Comparison of ENCODE assay signal across 9 mouse cellular contexts in the genomic region with DNA sequence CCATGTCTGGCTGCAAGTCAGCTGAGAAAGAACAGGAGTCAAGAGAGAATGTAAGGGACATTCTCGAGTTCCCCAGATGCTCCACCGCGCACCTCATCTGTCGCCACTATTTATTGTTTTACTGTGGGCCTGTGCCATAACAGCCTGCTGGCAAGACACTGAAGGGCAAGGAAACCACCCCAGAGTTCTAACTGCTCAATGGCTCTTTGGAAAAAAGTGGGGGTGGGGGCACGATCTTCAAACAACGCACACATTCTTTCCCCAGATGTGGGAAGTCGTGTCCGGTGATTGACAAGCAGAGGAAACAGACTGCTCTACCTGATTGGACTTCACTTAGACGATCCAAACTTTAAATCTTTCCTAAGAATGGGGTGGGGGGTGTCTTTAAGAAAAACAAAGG. TPM values are rescaled to one million over a fixed set of nuclear protein-coding genes. Genes with fewer than 3 reads are reported as not detected.
DNase-seq lines count a peak whose midpoint lies in the region; ATAC-seq and TF ChIP-seq lines count a peak whose summit lies in the region.
"Had no signal": no experiment of that assay in that cellular context is flagged by ENCODE, and none has a peak within 500 bp of the region (broad histone marks: within the 10 kb centered on the region; RNA-seq: fewer than 3 reads in every experiment).

No protein-coding gene starts in this region.

- H3K4me2 ChIP-seq in forebrain, embryonic 12.5 days = peak overlapping the region; percentile 24
- H3K4me2 ChIP-seq in intestine, postnatal 0 days (replicated peaks; ENCODE audit: low read depth) = peak overlapping the region; percentile 56
- peak overlapping the region; percentile 54 for H3K4me2 ChIP-seq in neural tube, embryonic 12.5 days (replicated peaks)

- DNase-seq in layer of hippocampus, adult 11-12 months (ENCODE audit: low spot score) = peak; percentile 38
- no peak for DNase-seq in layer of hippocampus, adult 9-10 months (ENCODE audit: low spot score)
- DNase-seq in T-cell, adult 2 months (ENCODE audit: low spot score) = no peak
- DNase-seq in spleen, adult 12 weeks (ENCODE audit: low spot score) = no peak
- DNase-seq in right cerebral cortex, adult 18-20 months = no peak

- H3K9me3 ChIP-seq in forebrain, embryonic 12.5 days = no peaks in the 10 kb centered on the region
- no peaks in the 10 kb centered on the region for H3K9me3 ChIP-seq in intestine, postnatal 0 days (ENCODE audit: control insufficient read depth)
- no peaks in the 10 kb centered on the region for H3K9me3 ChIP-seq in neural tube, embryonic 12.5 days

- peak overlapping the region; percentile 5; the same call in 1 of the 2 replicates for H3K27ac ChIP-seq in forebrain, embryonic 12.5 days
- no peak overlapping the region; the same call in 1 of the 2 replicates for H3K27ac ChIP-seq in intestine, postnatal 0 days (ENCODE audit: low read depth, low read length)
- no peak overlapping the region for H3K27ac ChIP-seq in neural tube, embryonic 12.5 days

- WGBS in forebrain, embryonic 12.5 days = 12% methylated on average over 9 of the region's 9 CpGs
- 14% methylated on average over 9 of the region's 9 CpGs for WGBS in intestine, postnatal 0 days
- WGBS in neural tube, embryonic 12.5 days = 2% methylated on average over 9 of the region's 9 CpGs

- H3K27me3 ChIP-seq in forebrain, embryonic 12.5 days = 0 out of 2 replicates have a peak, but pooled peaks cover 4% of the 10 kb centered on the region
- no peaks in the 10 kb centered on the region for H3K27me3 ChIP-seq in intestine, postnatal 0 days (replicated peaks; ENCODE audit: control insufficient read depth, insufficient read depth, low read length)
- H3K27me3 ChIP-seq in neural tube, embryonic 12.5 days (replicated peaks) = no peaks in the 10 kb centered on the region

- H3K36me3 ChIP-seq in forebrain, embryonic 12.5 days (replicated peaks) = no peaks in the 10 kb centered on the region
- H3K36me3 ChIP-seq in intestine, postnatal 0 days (ENCODE audit: control insufficient read depth, insufficient read depth) = no peaks in the 10 kb centered on the region
- H3K36me3 ChIP-seq in neural tube, embryonic 12.5 days = no peaks in the 10 kb centered on the region

- no peak for ATAC-seq in forebrain, embryonic 12.5 days (ENCODE audit: low FRiP score)
- ATAC-seq in intestine, postnatal 0 days = no peak
- no peak for ATAC-seq in neural tube, embryonic 12.5 days (ENCODE audit: low FRiP score, low read depth)

- H3K9ac ChIP-seq in forebrain, embryonic 12.5 days = no peak overlapping the region
- H3K9ac ChIP-seq in intestine, postnatal 0 days (ENCODE audit: low read depth, low read length) = peak overlapping the region; percentile 7; the same call in 1 of the 2 replicates
- H3K9ac ChIP-seq in neural tube, embryonic 12.5 days = no peak overlapping the region

- H3K4me1 ChIP-seq in forebrain, embryonic 12.5 days = peaks cover 69% of the 10 kb centered on the region
- no peaks in the 10 kb centered on the region for H3K4me1 ChIP-seq in intestine, postnatal 0 days (replicated peaks; ENCODE audit: control insufficient read depth, insufficient read depth, low read length)
- H3K4me1 ChIP-seq in neural tube, embryonic 12.5 days = peaks cover 71% of the 10 kb centered on the region

- no peak overlapping the region for H3K4me3 ChIP-seq in forebrain, embryonic 12.5 days (replicated peaks)
- H3K4me3 ChIP-seq in intestine, postnatal 0 days (ENCODE audit: low read depth, low read length) = peak overlapping the region; percentile 25
- H3K4me3 ChIP-seq in neural tube, embryonic 12.5 days = no peak overlapping the region
- H3K4me3 ChIP-seq: myocyte had no signal

- TF ChIP-seq CTCF in intestine, postnatal 0 days (IDR thresholded peaks at IDR 0.05; ENCODE audit: low read depth) = no peak

RNA-seq across cellular contexts. Expression of a gene that starts 1.5 kb away (rescaled TPM):
- 26.5 and 27.5 TPM in 2 replicates for polyA plus RNA-seq in forebrain, embryonic 12.5 days (2016; fragmentation: Nextera tagmentation; extraction: Ambion mirVana)
- 158 and 165 TPM in 2 replicates for polyA plus RNA-seq in intestine, postnatal 0 days (2015; fragmentation: Nextera tagmentation; extraction: Ambion mirVana)
- polyA plus RNA-seq in neural tube, embryonic 12.5 days (2016; fragmentation: Nextera tagmentation; extraction: Ambion mirVana) = 88.0 and 95.9 TPM in 2 replicates

RNA-seq across cellular contexts. Expression of a gene that starts 34.6 kb away (rescaled TPM):
- not detected in 2 replicates for polyA plus RNA-seq in forebrain, embryonic 12.5 days (2016; fragmentation: Nextera tagmentation; extraction: Ambion mirVana)
- 1.1 and 1.5 TPM in 2 replicates for polyA plus RNA-seq in intestine, postnatal 0 days (2015; fragmentation: Nextera tagmentation; extraction: Ambion mirVana)
- not detected in 2 replicates for polyA plus RNA-seq in neural tube, embryonic 12.5 days (2016; fragmentation: Nextera tagmentation; extraction: Ambion mirVana)
- polyA plus RNA-seq: myocyte had no signal

RNA-seq across cellular contexts. Expression of a gene that starts 58.5 kb away (rescaled TPM):
- not detected in 2 replicates for polyA plus RNA-seq in forebrain, embryonic 12.5 days (2016; fragmentation: Nextera tagmentation; extraction: Ambion mirVana)
- polyA plus RNA-seq in intestine, postnatal 0 days (2015; fragmentation: Nextera tagmentation; extraction: Ambion mirVana) = not detected in 2 replicates
- polyA plus RNA-seq in neural tube, embryonic 12.5 days (2016; fragmentation: Nextera tagmentation; extraction: Ambion mirVana) = not detected in 2 replicates
- polyA plus RNA-seq: myocyte had no signal
